Mouse (Mus musculus) megakaryocyte, embryonic 14.5 days (primary cell): ENCODE results near the gene Rab3il1.

Experiments
- FLI1 ChIP-seq: IDR thresholded peaks from 2 replicates; pipeline ENCODE4 v1.6.1; 2012; ENCODE audit warnings: low read length, inconsistent platforms, mixed read lengths
- GATA1 ChIP-seq: IDR thresholded peaks from 3 replicates; pipeline ENCODE4 v1.6.1; 2012; ENCODE audit warnings: mixed read lengths, low read length, inconsistent platforms, borderline replicate concordance

DNA sequence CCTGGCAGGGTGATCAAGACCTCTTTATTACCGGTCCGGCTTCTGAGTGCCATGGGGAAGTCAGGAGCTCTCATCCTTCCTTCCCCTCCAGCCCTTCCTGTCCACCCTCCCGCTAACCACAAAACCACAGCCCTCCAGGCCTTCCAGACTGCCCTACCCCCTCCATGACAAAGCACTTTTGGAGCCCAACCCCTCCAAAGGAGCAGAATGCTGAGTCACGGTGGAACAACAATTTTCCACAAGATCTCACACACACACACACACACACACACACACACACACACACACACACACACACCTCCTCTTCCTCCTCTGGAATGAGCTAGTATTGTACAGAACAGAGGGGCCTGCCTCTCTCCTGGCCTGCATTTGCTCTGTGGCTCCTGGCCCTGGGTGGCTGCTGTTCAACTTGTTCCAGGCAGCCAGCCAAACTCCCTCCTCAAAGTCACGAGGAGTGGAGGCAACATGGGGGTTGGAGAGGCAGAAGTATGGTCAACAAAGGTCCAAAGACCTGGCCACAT lies 23.0 kb upstream of the Rab3il1 start:
- no peak for TF ChIP-seq GATA1
- 0 out of 2 replicates have a peak, but pooled peaks have one; percentile 31 for TF ChIP-seq FLI1
